Mouse (Mus musculus): ENCODE measurements around the gene Snrnp27. TPM values are rescaled to one million over a fixed set of nuclear protein-coding genes. Genes with fewer than 3 reads are reported as not detected.

Snrnp27 gene
- polyA plus RNA-seq, 1 experiment from 2014 or later = 82.0 TPM

DNA sequence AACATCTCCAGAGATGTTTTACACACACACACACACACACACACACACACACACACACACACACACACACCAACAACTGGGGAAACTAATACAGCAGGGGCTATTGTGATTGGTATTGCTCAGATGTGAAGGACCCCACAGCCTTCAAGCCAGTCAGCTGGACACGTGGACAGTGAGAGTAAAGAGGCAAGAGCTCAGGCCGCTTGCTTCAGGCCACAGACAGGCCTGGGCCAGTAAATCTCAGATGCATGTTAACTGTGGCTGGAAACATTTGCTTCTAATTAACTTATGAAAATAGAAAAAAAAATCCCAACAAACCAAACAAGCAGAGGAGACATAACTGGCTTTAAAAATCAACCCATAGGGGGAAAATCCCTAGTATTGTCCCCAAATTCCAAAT is 46.5 kb downstream of the Snrnp27 start:
- H3K4me3 ChIP-seq = no peak overlapping the region
- peak overlapping the region; percentile 58 for H3K4me2 ChIP-seq
- H3K4me1 ChIP-seq = peaks cover 75% of the 10 kb centered on the region
- ATAC-seq = no peak
- peak overlapping the region; percentile 71 for H3K9ac ChIP-seq
- H3K27me3 ChIP-seq (replicated peaks) = peaks cover 10% of the 10 kb centered on the region
- no peaks in the 10 kb centered on the region for H3K9me3 ChIP-seq (replicated peaks)
- WGBS (ENCODE audit: insufficient replicate concordance) = 75% methylated on average over 2 of the region's 2 CpGs
- no peaks in the 10 kb centered on the region for H3K36me3 ChIP-seq
- peak overlapping the region; percentile 98 for H3K27ac ChIP-seq

DNA sequence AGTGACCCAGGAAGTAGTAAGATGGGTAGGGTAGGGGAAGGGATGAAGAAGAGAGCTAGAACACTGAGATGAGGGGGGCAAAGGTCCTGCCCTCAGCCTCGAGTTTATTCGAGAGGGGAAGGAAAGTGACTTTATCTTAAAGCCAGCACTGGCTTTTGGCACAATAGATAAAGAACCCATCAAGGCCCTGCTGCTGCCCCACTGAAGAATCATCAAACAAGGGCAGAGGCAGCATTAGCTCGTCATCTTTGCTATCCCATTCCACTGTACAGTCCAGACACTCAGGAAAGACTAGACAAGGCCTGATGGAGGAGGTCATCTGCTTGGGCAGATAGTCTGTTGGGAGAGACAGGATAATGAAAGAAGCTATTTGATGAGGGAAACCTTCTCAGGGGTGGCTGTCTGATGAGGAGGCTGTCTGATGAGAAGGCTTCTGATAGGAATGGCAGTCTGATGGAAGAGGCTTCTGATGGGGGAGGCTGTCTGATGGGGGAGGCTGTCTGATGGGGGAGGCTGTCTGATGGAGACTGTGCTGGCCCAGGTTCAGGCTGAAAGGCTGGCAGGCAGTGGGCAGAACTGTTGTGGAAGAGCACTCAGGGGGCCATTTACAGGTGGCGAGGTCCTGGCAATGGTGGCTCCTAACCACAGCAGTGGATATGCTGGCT is 47.0 kb downstream of the Snrnp27 start:
- peak overlapping the region; percentile 98 for H3K27ac ChIP-seq
- peak overlapping the region; percentile 71 for H3K9ac ChIP-seq
- ATAC-seq = peak; percentile 74
- H3K4me3 ChIP-seq = no peak overlapping the region
- WGBS (ENCODE audit: insufficient replicate concordance) = 26% methylated on average over 4 of the region's 4 CpGs
- H3K4me1 ChIP-seq = peaks cover 72% of the 10 kb centered on the region
- H3K36me3 ChIP-seq = no peaks in the 10 kb centered on the region
- peaks cover 12% of the 10 kb centered on the region for H3K27me3 ChIP-seq (replicated peaks)
- peak overlapping the region; percentile 58 for H3K4me2 ChIP-seq
- no peaks in the 10 kb centered on the region for H3K9me3 ChIP-seq (replicated peaks)

DNA sequence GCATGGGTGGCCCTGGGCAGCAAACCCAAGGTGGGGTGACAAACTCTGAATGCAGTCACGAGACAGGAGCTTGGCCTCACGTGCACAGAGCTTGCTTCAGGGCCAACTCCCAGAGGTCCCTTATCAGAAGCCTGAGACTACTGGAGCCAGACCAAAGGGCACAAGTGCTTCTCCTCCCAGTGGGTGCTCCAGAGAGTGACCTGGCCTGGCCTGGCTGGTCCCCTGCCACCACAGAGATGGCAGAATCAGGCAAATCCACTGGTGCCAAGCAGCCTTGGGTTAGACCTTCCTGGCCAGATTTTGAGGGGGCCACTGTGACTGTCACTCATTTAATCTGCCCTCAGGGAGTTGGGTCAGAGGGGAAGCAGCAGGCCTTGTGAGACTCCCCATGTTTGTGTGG is 47.8 kb downstream of the Snrnp27 start:
- 19% methylated on average over 2 of the region's 2 CpGs for WGBS (ENCODE audit: insufficient replicate concordance)
- peaks cover 66% of the 10 kb centered on the region for H3K4me1 ChIP-seq
- no peaks in the 10 kb centered on the region for H3K36me3 ChIP-seq
- peak; percentile 67 for ATAC-seq
- H3K27me3 ChIP-seq (replicated peaks) = peaks cover 12% of the 10 kb centered on the region
- H3K9ac ChIP-seq = peak overlapping the region; percentile 71
- H3K27ac ChIP-seq = peak overlapping the region; percentile 98
- H3K4me2 ChIP-seq = peak overlapping the region; percentile 58
- no peak overlapping the region for H3K4me3 ChIP-seq
- H3K9me3 ChIP-seq (replicated peaks) = no peaks in the 10 kb centered on the region

DNA sequence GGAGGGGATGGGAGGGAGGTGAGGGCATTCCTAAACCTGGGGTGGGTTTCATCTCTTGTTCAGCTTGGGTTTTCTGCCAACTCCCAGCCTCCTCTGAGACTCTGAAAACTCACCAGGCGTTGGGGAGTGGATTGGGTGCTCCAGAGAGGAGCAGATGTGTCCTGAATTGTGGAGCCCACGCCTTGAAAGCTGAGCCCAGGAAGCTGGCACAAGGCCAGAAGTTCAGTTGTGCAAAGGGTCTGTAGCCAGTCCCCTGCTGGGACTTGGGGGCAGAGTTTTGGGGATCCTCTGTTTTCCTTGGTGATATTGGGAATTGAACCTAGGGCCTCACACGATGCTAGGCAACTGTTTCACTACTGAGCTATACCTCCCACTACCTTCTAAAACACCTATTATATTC is 54.2 kb downstream of the Snrnp27 start:
- Histone ChIP-seq H3K9me3 (replicated peaks) (no peaks in the 10 kb centered on the region), H3K4me3 (no peak overlapping the region), H3K9ac (no peak overlapping the region), H3K27me3 (replicated peaks) (peaks cover 24% of the 10 kb centered on the region), H3K4me1 (peaks cover 18% of the 10 kb centered on the region), H3K36me3 (no peaks in the 10 kb centered on the region), H3K27ac (no peak overlapping the region), H3K4me2 (no peak overlapping the region)
- ATAC-seq = no peak
- 72% methylated on average over 3 of the region's 3 CpGs for WGBS (ENCODE audit: insufficient replicate concordance)

DNA sequence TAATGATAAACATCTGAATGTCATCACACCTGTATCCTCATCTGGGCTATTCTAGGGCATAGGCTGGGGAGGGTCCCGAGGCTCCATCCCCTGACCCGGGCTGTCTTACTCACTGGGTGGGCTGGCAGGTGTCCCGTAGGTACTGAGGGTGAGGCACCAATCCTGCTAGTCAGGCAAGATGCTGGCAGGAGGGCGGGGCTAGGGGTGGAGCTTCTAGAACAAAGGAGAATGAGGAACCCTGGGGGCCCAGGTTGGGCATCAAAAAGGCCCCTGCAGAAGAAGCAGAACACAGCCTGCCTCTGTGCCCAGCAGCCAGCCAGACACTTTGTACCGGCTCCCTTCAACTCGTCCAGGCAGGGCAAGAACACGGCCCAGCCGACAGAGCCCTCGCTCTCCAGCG is 56.4 kb downstream of the Snrnp27 start, which contains the start of gene Asprv1:
TSS of gene Asprv1 (plus strand) at position 219 of the 400 bp plus-strand sequence.
- 58% methylated on average over 10 of the region's 10 CpGs for WGBS (ENCODE audit: insufficient replicate concordance)

More for the DNA sequence above, 56.4 kb downstream of the Snrnp27 start, which contains the start of gene Asprv1:
- H3K9ac ChIP-seq = no peak within 1 kb of the TSS
- H3K9me3 ChIP-seq (replicated peaks) = no peaks in the 10 kb centered on the region
- H3K36me3 ChIP-seq = no peaks in the 10 kb centered on the region
- ATAC-seq = no peak
- peaks cover 32% of the 10 kb centered on the region; the same call in 1 of the 2 replicates for H3K27me3 ChIP-seq (replicated peaks)
- H3K4me3 ChIP-seq = no peak within 1 kb of the TSS
- H3K4me2 ChIP-seq = no peak within 1 kb of the TSS
- peaks cover 11% of the 10 kb centered on the region for H3K4me1 ChIP-seq
- H3K27ac ChIP-seq = no peak within 1 kb of the TSS

Other genes starting within 250 kb of the Snrnp27 start
- 17.9 and 18.8 TPM in 2 replicates for gene C87436, start 246.1 kb downstream of the Snrnp27 start, polyA plus RNA-seq (2016; fragmentation: Nextera tagmentation; extraction: Ambion mirVana)
- gene Pcbp1, start 158.2 kb downstream of the Snrnp27 start, polyA plus RNA-seq (2016; fragmentation: Nextera tagmentation; extraction: Ambion mirVana) = 465 and 466 TPM in 2 replicates
- gene Asprv1, start 56.4 kb downstream of the Snrnp27 start, polyA plus RNA-seq (2016; fragmentation: Nextera tagmentation; extraction: Ambion mirVana) = 0.13 TPM in 2 replicates
- gene Mxd1, start 15.4 kb downstream of the Snrnp27 start, polyA plus RNA-seq (2016; fragmentation: Nextera tagmentation; extraction: Ambion mirVana) = 35.1 and 39.7 TPM in 2 replicates
- gene Gmcl1, start 48.9 kb upstream of the Snrnp27 start, polyA plus RNA-seq (2016; fragmentation: Nextera tagmentation; extraction: Ambion mirVana) = 17.5 and 17.8 TPM in 2 replicates
- gene Anxa4, start 109.1 kb upstream of the Snrnp27 start, polyA plus RNA-seq (2016; fragmentation: Nextera tagmentation; extraction: Ambion mirVana) = 27.0 and 27.9 TPM in 2 replicates
- gene Aak1, start 165.0 kb upstream of the Snrnp27 start, polyA plus RNA-seq (2016; fragmentation: Nextera tagmentation; extraction: Ambion mirVana) = 5.8 and 9.2 TPM in 2 replicates

All from liver, embryonic 12.5 days (tissue).